Mouse (Mus musculus): ENCODE results near the gene Ccdc51.

Gene Ccdc51

GRCm38 (mm10) chr9:109120956-109121355 lies 38.7 kb downstream of the Ccdc51 start:
- TF ChIP-seq GATA4 (IDR thresholded peaks at IDR 0.05; ENCODE audit: insufficient replicate concordance, low read length), result no peak

DNA sequence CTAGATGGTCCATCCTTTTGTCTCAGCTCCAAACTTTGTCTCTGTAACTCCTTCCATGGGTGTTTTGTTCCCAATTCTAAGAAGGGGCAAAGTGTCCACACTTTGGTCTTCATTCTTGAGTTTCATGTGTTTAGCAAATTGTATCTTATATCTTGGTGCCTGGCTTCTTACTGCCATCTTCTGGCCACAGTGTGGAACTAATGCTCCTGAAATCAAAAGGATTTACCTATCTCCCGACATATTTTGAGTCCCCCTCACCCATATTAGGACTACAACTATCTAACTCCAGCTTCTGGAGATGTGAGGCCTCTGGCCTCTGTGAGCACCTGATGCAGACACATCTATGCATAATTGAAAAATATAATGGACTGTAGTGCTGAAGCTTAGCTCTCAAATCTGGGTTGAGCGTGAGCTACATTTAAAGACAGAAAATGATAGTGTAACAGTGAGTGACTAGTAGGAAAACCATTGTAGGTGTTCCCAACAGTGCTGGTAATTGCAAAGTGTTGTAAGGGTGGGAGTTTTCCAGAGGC lies 40.3 kb downstream of the Ccdc51 start:
- TF ChIP-seq GATA4 (IDR thresholded peaks at IDR 0.05; ENCODE audit: insufficient replicate concordance, low read length), result no peak

GRCm38 (mm10) chr9:109123266-109123665 lies 41.0 kb downstream of the Ccdc51 start:
- no peak for TF ChIP-seq GATA4 (IDR thresholded peaks at IDR 0.05; ENCODE audit: insufficient replicate concordance, low read length)

DNA sequence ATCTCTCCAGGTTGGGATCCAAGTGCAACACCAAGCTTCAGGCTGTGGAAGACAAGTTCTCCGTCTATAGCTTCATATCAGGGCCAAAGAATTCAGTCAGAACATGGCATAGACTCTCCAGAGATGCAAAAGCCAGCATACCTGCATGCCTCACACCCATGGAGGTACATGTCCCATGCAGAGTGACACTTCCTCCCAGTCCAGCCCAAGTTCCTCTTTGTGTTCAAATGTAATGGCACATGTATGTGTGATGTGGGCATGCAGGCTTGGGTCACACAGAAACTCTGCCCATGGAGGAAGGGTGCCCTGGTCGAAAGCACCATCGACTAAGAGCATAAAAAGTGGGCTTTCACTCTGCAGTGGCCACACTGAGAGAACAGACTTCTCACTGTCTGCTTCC lies 41.9 kb downstream of the Ccdc51 start:
- no peak for TF ChIP-seq GATA4 (IDR thresholded peaks at IDR 0.05; ENCODE audit: insufficient replicate concordance, low read length)

GRCm38 (mm10) chr9:109125043-109125442 lies 42.8 kb downstream of the Ccdc51 start:
- no peak for TF ChIP-seq GATA4 (IDR thresholded peaks at IDR 0.05; ENCODE audit: insufficient replicate concordance, low read length)

- no peak for TF ChIP-seq GATA4 (IDR thresholded peaks at IDR 0.05; ENCODE audit: insufficient replicate concordance, low read length)
These were observed 43.2 kb downstream of the Ccdc51 start for GRCm38 (mm10) chr9:109125481-109125880.

DNA sequence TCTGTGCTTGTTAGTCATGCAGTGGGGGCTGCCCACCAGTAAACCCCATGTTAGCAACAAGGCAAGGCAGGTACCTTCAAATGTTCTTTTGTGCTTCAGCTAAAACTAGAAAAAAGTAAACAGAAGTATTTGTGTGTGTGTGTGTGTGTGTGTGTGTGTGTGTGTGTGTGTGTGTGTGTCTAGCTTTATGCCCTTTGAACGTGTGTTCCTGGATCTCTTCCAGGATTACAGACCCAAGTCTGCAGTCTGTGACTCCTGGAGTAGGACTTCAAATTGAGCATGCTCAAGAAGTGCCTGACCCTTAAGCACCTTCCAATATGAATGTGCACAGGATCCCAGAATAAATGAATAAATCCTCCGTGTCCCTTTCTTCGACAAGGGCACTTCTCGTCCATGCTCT lies 44.8 kb downstream of the Ccdc51 start:
- no peak for TF ChIP-seq GATA4 (IDR thresholded peaks at IDR 0.05; ENCODE audit: insufficient replicate concordance, low read length)

DNA sequence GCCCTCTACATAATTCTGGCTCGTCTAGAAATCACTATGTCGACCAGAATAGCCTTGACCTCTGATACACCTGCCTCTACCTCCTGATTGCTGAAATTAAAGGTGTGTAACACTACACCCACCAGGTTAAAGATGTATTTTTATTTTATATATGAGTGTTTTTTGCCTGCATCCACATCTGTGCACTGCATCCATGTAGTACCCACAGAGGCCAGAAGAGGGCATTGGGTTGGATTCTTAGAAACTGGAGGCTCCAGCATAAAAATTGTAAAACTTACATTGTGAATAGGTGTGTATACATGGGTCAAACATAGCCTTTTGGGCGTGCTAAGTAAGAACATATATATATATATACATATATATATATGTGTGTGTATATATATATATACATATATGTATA lies 45.9 kb downstream of the Ccdc51 start:
- no peak for TF ChIP-seq GATA4 (IDR thresholded peaks at IDR 0.05; ENCODE audit: insufficient replicate concordance, low read length)

GRCm38 (mm10) chr9:109130076-109130475 lies 47.8 kb downstream of the Ccdc51 start:
- no peak for TF ChIP-seq GATA4 (IDR thresholded peaks at IDR 0.05; ENCODE audit: insufficient replicate concordance, low read length)
